ENCODE assay signal across 23 mouse cellular contexts in genomic region chr10:72353515-72353914, GRCm38 (mm10).
DNase-seq lines count a peak whose midpoint lies in the region; ATAC-seq and TF ChIP-seq lines count a peak whose summit lies in the region.
"Had no signal": no experiment of that assay in that cellular context is flagged by ENCODE, and none has a peak within 500 bp of the region (broad histone marks: within the 10 kb centered on the region; RNA-seq: fewer than 3 reads in every experiment).

No protein-coding gene starts in this region.

- no peak overlapping the region for H3K27ac ChIP-seq in layer of hippocampus, adult 2 months
- no peak overlapping the region for H3K27ac ChIP-seq in intestine, embryonic 16.5 days (ENCODE audit: low read length)
- H3K27ac ChIP-seq: embryonic facial prominence, embryonic 10.5 days; heart, embryonic 15.5 days; hindbrain, embryonic 14.5 days; kidney, embryonic 15.5 days; limb, embryonic 13.5 days; liver, embryonic 12.5 days; midbrain, embryonic 10.5 days had no signal

- H3K9me3 ChIP-seq in intestine, embryonic 16.5 days (ENCODE audit: control insufficient read depth, low read length) = no peaks in the 10 kb centered on the region
- H3K9me3 ChIP-seq: embryonic facial prominence, embryonic 10.5 days; heart, embryonic 15.5 days; kidney, embryonic 15.5 days; limb, embryonic 13.5 days; liver, embryonic 12.5 days; midbrain, embryonic 10.5 days had no signal

- ATAC-seq in intestine, embryonic 16.5 days = peak; percentile 96
- ATAC-seq: CD4-positive, CD25-positive, alpha-beta regulatory T cell, adult 4 months; liver, embryonic 12.5 days had no signal

- H3K27me3 ChIP-seq in intestine, embryonic 16.5 days (replicated peaks; ENCODE audit: control insufficient read depth, insufficient read depth, low read length) = no peaks in the 10 kb centered on the region
- H3K27me3 ChIP-seq: heart, embryonic 15.5 days; kidney, embryonic 15.5 days; limb, embryonic 13.5 days; liver, embryonic 12.5 days had no signal

- peak; percentile 49 to 60 for DNase-seq in cerebellum, postnatal 14 days
- DNase-seq in cerebellum, adult 11-12 months = no peak
- DNase-seq in layer of hippocampus, adult 2 months (ENCODE audit: low spot score in 2 of 2) = no peak
- no peak for DNase-seq in layer of hippocampus, adult 18-20 months (ENCODE audit: low spot score in 2 of 2)
- DNase-seq in brain, adult 2 months (ENCODE audit: low read depth, low spot score) = peak; percentile 31
- DNase-seq in gastrocnemius, postnatal 36 days = no peak
- DNase-seq: cerebellum, adult 8-10 months; heart, postnatal 4 days; kidney, adult 11 months; kidney, postnatal 36 days; lung, adult 18-20 months; lung, postnatal 10 days; thymus, adult 18-20 months; thymus, postnatal 4 days had no signal

- 63% methylated on average over 2 of the region's 2 CpGs for WGBS in intestine, embryonic 16.5 days

- intact Hi-C loops in gastrocnemius, postnatal 36 days (cut with DNase I) = no loop called here

- no peak overlapping the region for H3K4me2 ChIP-seq in intestine, embryonic 16.5 days (ENCODE audit: low read depth, low read length)
- H3K4me2 ChIP-seq: heart, embryonic 15.5 days; hindbrain, embryonic 14.5 days; kidney, embryonic 15.5 days; limb, embryonic 13.5 days; liver, embryonic 12.5 days had no signal

- no peaks in the 10 kb centered on the region; the same call in 1 of the 2 replicates for H3K4me1 ChIP-seq in intestine, embryonic 16.5 days (ENCODE audit: control insufficient read depth, insufficient read depth, low read length)
- H3K4me1 ChIP-seq: embryonic facial prominence, embryonic 10.5 days; heart, embryonic 15.5 days; kidney, embryonic 15.5 days; limb, embryonic 13.5 days; liver, embryonic 12.5 days; midbrain, embryonic 10.5 days had no signal

- H3K36me3 ChIP-seq in intestine, embryonic 16.5 days (ENCODE audit: control insufficient read depth, insufficient read depth, low read length) = no peaks in the 10 kb centered on the region
- H3K36me3 ChIP-seq: embryonic facial prominence, embryonic 10.5 days; heart, embryonic 15.5 days; kidney, embryonic 15.5 days; limb, embryonic 13.5 days; liver, embryonic 12.5 days; midbrain, embryonic 10.5 days had no signal

- H3K9ac ChIP-seq in intestine, embryonic 16.5 days (ENCODE audit: low read depth, low read length) = no peak overlapping the region
- H3K9ac ChIP-seq: heart, embryonic 15.5 days; hindbrain, embryonic 14.5 days; kidney, embryonic 15.5 days; limb, embryonic 13.5 days; liver, embryonic 12.5 days had no signal

- TF ChIP-seq CTCF in layer of hippocampus, adult 2 months (conservative IDR thresholded peaks at IDR 0.05) = peak; percentile 22

- H3K4me3 ChIP-seq in layer of hippocampus, adult 2 months = no peak overlapping the region
- no peak overlapping the region for H3K4me3 ChIP-seq in intestine, embryonic 16.5 days (ENCODE audit: low read length)
- H3K4me3 ChIP-seq: embryonic facial prominence, embryonic 10.5 days; heart, embryonic 15.5 days; kidney, embryonic 15.5 days; limb, embryonic 13.5 days; liver, embryonic 12.5 days; midbrain, embryonic 10.5 days had no signal

Comparison
In these comparisons a context has a peak if more than half of its experiments do, and no peak if none do; other contexts are left out.
1. DNase-seq: peak in cerebellum, postnatal 14 days (2 of 2) and brain, adult 2 months (single experiment); none in cerebellum, adult 11-12 months (single experiment), layer of hippocampus, adult 2 months (0 of 2), layer of hippocampus, adult 18-20 months (0 of 2) and gastrocnemius, postnatal 36 days (0 of 2).